Mouse (Mus musculus): ENCODE results near the gene Gsk3a.
A peak's percentile ranks its signal among the peaks of the same experiment; 100 is the strongest.

- TF ChIP-seq CTCF (IDR thresholded peaks at IDR 0.05; ENCODE audit: borderline replicate concordance, insufficient read depth, low read depth, low read length) (no peak), POLR2A (IDR thresholded peaks at IDR 0.05; ENCODE audit: borderline replicate concordance, insufficient read depth, low read length) (peak; percentile 56; the same call in 1 of the 2 replicates)
Observed at GRCm38 (mm10) chr7:25281734-25282601, 44.3 kb upstream of the Gsk3a start.
